Mouse (Mus musculus): ENCODE results near the gene Kcng1.

DNA sequence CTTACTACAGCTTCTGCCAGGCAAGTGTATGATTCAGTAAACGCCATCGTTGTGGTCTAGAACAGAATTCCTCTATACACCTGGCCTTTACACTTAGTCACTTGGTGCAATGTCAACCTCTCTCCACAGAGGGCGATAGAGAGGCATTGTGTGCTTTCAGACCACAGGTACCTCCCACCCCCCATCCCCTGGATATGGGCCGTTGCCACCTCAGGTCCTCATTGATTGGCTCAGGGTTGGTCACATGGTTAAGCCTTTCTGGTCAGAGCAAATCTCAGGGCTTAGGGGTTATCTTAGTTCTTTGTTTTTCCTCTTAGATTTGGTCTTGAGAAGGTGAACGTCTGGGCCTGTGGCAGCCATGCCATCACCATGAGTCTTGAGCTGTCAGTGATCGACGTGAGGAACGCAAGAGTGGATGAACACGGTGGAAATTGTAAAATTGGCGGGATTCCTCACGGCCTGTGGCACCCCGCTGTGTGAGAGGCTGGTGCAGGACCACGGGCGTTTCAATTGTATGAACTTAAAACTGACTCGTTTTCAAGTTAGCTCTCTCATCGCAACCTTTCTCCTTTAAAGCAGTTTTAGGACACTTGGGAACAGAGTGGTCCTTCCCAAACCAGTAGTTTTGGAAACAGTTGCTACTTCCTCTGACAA lies 28.8 kb downstream of the Kcng1 start:
- TF ChIP-seq CHD2 (IDR thresholded peaks at IDR 0.05; ENCODE audit: low read depth, low read length) (no peak), ZNF384 (IDR thresholded peaks at IDR 0.05; ENCODE audit: low read depth, low read length) (peak; percentile 15; the same call in 1 of the 2 replicates)

Measured in ES-E14 (cell line).